Mouse (Mus musculus) embryonic facial prominence, embryonic 15.5 days (tissue): ENCODE data around the gene Ap5b1. TPM values are rescaled to one million over a fixed set of nuclear protein-coding genes. Genes with fewer than 3 reads are reported as not detected.

Experiments
- ATAC-seq: fragments of 200-750 bp; cut with Nextera tagmentation; 2 replicates; pipeline ENCODE4 v1.8.0; 2017; ENCODE audit warnings: low read depth, moderate TSS enrichment; ENCODE audit not compliant: insufficient number of reproducible peaks, low FRiP score, low TSS enrichment
- H3K27ac ChIP-seq: fragments of 300-500 bp; sonication (generic); replicated peaks from 2 replicates; pipeline ENCODE4 v1.5.1; 2015; ENCODE audit warnings: mild to moderate bottlenecking, inconsistent platforms
- H3K27me3 ChIP-seq: fragments of 300-500 bp; sonication (generic); 2 replicates; pipeline ENCODE4 v1.6.1; 2015; ENCODE audit warnings: inconsistent platforms
- H3K36me3 ChIP-seq: fragments of 300-500 bp; sonication (generic); 2 replicates; pipeline ENCODE4 v1.6.1; 2015; ENCODE audit warnings: mild to moderate bottlenecking, inconsistent platforms
- H3K4me1 ChIP-seq: fragments of 300-500 bp; sonication (generic); 2 replicates; pipeline ENCODE4 v1.6.1; 2015; ENCODE audit warnings: inconsistent platforms
- H3K4me2 ChIP-seq: fragments of 300-500 bp; sonication (generic); replicated peaks from 2 replicates; pipeline ENCODE4 v1.6.1; 2015; ENCODE audit warnings: mild to moderate bottlenecking, inconsistent platforms
- H3K4me3 ChIP-seq: fragments of 300-500 bp; sonication (generic); replicated peaks from 2 replicates; pipeline ENCODE4 v1.5.1; 2015; ENCODE audit warnings: mild to moderate bottlenecking, inconsistent platforms
- H3K9ac ChIP-seq: fragments of 300-500 bp; sonication (generic); 2 replicates; pipeline ENCODE4 v1.6.1; 2015; ENCODE audit warnings: inconsistent platforms
- H3K9me3 ChIP-seq: fragments of 300-500 bp; sonication (generic); replicated peaks from 2 replicates; pipeline ENCODE4 v1.6.1; 2016; ENCODE audit warnings: inconsistent platforms
- WGBS: fragments of 180-500 bp; shearing (Covaris S2); methylation state at CpG from one replicate; pipeline ENCODE4 v1.1.7; 2015; 5-methylcytosine and 5-hydroxymethylcytosine counted together
- polyA plus RNA-seq: library from polyadenylated mRNA; unstranded; fragments of >200 nt; fragmentation: Nextera tagmentation; extraction: Ambion mirVana; gene quantifications from 2 replicates; pipeline ENCODE4 v1.2.1, GENCODE M21; 2015

Ap5b1 gene
- polyA plus RNA-seq, 1 experiment from 2014 or later, result 5.7 TPM

DNA sequence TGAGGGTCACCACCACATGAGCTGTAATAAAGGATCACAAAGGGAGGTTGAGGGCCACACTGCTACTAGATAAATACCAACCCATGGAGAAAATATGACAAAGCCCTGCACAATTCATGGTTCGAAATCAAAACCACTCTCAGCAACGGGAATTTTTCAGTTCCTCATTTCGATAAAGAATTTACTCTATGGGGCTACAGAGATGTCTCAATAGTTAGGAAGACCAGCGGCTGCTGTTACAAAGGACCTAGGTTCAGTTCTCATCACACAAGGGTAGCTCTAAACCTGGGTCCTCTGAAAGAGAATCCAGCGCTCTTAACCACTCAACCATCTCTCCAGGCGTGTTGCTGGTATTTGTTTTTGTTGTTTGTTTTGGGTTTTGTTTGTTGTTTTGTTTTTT lies 24.1 kb downstream of the Ap5b1 start:
- H3K4me2 ChIP-seq, result no peak overlapping the region
- H3K27ac ChIP-seq, result no peak overlapping the region
- H3K4me1 ChIP-seq, result no peaks in the 10 kb centered on the region
- H3K9ac ChIP-seq, result no peak overlapping the region
- no peak overlapping the region for H3K4me3 ChIP-seq
- H3K9me3 ChIP-seq, result no peaks in the 10 kb centered on the region
- ATAC-seq, result no peak
- no peaks in the 10 kb centered on the region for H3K27me3 ChIP-seq
- WGBS, result 86% methylated on average over 6 of the region's 6 CpGs
- no peaks in the 10 kb centered on the region for H3K36me3 ChIP-seq

DNA sequence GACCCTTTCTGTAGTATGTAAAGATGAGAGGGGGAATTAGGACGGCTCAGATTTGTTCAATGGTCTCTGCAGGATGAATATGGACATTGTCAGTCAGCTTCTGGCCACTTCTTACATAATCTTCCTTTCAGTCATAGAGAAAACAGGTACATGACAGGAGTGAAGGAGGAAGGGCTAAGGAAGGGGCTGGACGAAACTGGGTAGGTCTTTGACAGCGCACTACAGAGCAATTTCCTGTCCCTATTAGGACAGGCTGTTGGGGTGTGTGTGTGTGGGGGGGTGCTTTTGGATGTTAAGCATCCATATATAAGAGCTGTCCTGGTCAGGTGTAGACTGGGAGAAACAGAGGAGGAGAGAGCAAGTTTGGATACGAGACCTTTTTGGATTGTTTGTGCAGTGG lies 31.4 kb downstream of the Ap5b1 start:
- H3K36me3 ChIP-seq, result peaks cover 12% of the 10 kb centered on the region
- H3K4me3 ChIP-seq, result no peak overlapping the region
- H3K27ac ChIP-seq, result no peak overlapping the region
- H3K4me1 ChIP-seq, result peaks cover 25% of the 10 kb centered on the region
- H3K9ac ChIP-seq, result no peak overlapping the region
- no peak overlapping the region for H3K4me2 ChIP-seq
- H3K27me3 ChIP-seq, result no peaks in the 10 kb centered on the region
- no peaks in the 10 kb centered on the region for H3K9me3 ChIP-seq
- no peak for ATAC-seq
- 81% methylated on average over 4 of the region's 4 CpGs for WGBS

DNA sequence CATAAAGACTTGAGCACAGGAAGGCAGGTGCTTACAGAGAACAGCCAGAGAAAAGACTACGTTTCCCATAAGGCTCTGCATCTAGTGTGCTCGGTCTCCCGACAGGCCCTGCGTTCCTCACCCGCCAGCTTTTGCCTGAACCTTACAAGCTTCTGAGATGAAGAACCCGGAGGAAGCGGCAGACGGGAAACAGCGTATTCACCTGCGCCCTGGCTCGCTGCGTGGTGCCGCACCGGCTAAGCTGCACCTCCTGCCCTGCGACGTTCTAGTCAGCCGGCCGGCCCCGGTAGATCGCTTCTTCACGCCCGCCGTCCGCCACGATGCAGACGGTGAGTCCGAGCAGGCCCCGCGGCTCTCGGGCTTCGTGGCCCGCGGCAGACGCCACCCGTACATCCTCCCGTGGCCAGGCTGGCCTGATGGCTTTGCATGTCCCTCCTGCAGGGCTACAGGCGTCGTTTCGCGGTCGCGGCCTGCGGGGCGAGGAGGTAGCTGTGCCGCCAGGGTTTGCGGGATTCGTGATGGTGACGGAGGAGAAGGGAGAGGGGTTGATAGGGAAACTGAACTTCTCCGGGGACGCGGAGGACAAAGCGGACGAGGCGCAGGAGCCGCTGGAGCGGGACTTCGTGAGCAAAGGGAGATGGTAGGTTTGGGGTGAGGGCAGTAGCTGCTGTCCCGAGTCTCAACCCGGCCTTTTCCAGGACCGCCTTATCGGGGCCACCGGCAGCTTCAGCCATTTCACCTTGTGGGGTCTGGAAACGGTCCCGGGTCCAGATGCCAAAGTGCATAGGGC lies 34.1 kb downstream of the Ap5b1 start, which contains the start of gene Rnaseh2c:
TSS of gene Rnaseh2c (plus strand) at position 122 of the 790 bp plus-strand sequence.
- Histone ChIP-seq H3K9me3 (no peaks in the 10 kb centered on the region), H3K4me2 (peak within 1 kb of the TSS; percentile 88), H3K4me3 (peak within 1 kb of the TSS; percentile 92), H3K4me1 (peaks cover 25% of the 10 kb centered on the region), H3K36me3 (peaks cover 39% of the 10 kb centered on the region), H3K9ac (peak within 1 kb of the TSS; percentile 91), H3K27ac (peak within 1 kb of the TSS; percentile 85), H3K27me3 (no peaks in the 10 kb centered on the region)
- peak; percentile 82 for ATAC-seq
- WGBS, result under 1% methylated on average over 64 of the region's 64 CpGs

DNA sequence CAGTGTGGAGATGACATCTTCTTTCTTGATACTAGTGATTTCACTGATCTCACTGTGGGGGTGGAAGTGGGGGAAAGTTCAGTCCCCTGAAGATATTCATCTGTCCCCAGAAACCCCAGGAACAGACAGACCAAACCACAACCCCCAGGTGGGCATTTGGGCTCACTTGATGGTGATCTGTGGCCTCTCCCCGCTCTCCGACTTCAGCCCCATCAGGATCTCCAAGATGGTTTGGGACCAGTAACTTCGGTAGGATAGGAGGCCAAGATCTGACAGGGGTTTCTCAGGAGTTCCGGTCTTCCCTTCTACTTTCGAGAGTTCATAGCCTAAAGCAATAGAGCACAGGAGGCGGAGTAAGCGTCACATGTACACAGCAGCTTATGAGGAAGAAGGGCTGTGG lies 35.8 kb downstream of the Ap5b1 start:
- WGBS, result 69% methylated on average over 7 of the region's 7 CpGs
- Histone ChIP-seq H3K9ac (no peak overlapping the region), H3K4me1 (peaks cover 38% of the 10 kb centered on the region), H3K27ac (no peak overlapping the region), H3K4me2 (no peak overlapping the region), H3K9me3 (no peaks in the 10 kb centered on the region), H3K36me3 (peaks cover 55% of the 10 kb centered on the region), H3K27me3 (no peaks in the 10 kb centered on the region), H3K4me3 (no peak overlapping the region)
- no peak for ATAC-seq

DNA sequence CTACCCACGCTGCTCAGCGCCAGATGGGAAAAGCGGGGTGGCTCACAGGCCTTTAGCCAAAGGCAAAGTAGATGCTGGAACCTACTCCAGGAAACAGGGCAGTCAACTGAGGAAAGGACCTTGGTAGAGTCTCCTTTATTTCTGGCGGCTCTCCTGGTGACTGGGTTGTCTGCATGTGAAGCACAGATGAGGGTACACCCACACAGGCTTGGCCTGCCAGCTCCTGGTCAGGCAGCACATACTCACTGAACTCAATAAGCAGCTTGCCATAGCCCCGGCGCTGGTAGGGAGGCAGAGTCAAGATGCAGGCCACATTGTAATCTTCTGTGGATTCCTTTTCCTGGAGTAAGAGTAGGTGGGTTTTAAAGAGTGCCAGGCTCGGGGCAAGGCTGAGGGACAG lies 37.3 kb downstream of the Ap5b1 start:
- Histone ChIP-seq H3K4me2 (no peak overlapping the region), H3K4me1 (peaks cover 45% of the 10 kb centered on the region), H3K4me3 (no peak overlapping the region), H3K9ac (no peak overlapping the region), H3K36me3 (peaks cover 56% of the 10 kb centered on the region), H3K9me3 (no peaks in the 10 kb centered on the region), H3K27me3 (no peaks in the 10 kb centered on the region), H3K27ac (no peak overlapping the region)
- no peak for ATAC-seq
- 87% methylated on average over 7 of the region's 7 CpGs for WGBS

DNA sequence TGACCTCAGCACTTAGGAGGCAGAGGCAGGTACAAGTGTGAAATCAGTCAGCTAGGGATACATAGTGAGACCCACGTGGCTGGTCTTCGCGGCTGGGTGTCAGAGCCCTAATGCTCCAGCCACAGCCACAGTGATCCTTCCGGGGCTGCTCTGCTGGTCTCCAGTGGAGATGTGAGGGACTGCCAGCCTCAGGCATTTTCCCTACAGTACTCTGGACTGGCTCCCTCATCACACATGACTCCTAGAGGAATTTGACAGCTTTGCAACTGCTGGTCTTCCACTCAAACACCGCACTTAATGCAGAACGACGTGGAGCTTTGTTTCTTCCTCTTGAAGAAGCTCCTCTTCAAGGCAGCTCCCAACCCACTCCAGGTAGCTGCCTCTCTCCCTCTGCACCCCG lies 38.4 kb downstream of the Ap5b1 start:
- WGBS, result 85% methylated on average over 8 of the region's 8 CpGs
- Histone ChIP-seq H3K4me2 (no peak overlapping the region), H3K27ac (no peak overlapping the region), H3K4me3 (no peak overlapping the region), H3K36me3 (peaks cover 56% of the 10 kb centered on the region), H3K9ac (no peak overlapping the region), H3K9me3 (no peaks in the 10 kb centered on the region), H3K27me3 (no peaks in the 10 kb centered on the region), H3K4me1 (peaks cover 50% of the 10 kb centered on the region)
- ATAC-seq, result no peak

DNA sequence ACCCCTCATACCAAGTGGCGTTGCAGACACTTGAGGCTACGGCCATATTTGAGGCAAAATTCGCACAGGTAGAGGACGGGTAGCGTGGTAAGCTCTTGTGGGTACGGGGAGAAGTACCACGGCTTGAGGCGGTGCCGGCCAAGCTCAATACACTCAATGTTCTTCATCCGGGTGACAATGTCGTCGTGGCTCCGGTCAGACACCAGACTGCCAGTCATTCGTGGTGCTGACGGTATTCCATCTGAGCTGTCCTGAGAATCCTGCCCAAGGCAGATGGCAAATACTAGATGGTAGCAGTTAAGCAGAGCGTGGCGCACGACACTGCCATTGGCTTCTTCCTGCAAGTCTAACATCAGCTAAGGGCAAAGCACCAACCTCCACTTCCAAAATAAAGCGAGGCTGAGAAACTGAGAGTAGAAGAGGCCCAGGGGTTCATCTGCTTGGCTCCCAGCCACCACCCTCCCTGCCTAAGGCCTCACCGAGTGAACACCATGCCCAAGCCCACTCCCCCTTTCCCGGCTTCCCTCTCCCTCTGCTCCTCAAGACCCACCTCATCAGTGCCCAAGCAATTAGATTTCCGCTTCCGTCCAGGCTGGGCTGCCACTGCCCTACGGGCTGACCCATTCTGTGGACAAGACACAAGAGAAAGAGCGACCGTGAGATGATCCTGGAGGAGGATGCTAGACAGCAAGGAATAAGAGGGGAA lies 40.0 kb downstream of the Ap5b1 start:
- no peak overlapping the region for H3K4me3 ChIP-seq
- WGBS, result 93% methylated on average over 26 of the region's 26 CpGs

DNA sequence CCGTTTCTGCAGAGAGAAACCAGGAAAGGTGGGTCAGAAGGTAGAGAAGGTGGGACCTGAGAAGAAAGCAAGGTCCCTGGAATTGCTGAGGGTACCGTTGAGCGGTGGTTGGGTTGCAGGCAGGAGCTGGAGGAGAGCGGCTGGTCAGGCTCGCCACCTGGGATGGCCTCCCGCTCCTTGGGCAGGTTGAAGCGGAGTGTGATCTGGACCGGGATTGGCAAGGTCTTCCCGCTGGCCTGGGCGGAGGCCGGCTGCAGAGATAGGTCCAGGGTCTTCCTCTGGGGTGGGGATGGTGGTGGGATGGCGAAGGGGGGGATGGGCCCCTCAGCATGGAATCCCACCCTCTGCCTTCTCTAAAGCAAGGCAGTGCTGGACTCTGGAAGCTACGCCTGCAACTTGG lies 40.9 kb downstream of the Ap5b1 start:
- Histone ChIP-seq H3K4me2 (peak overlapping the region; percentile 63), H3K27me3 (no peaks in the 10 kb centered on the region), H3K4me1 (peaks cover 31% of the 10 kb centered on the region), H3K27ac (0 out of 2 replicates have a peak overlapping the region, but pooled peaks have one; percentile 99), H3K9me3 (no peaks in the 10 kb centered on the region), H3K4me3 (peak overlapping the region; percentile 81), H3K9ac (peak overlapping the region; percentile 86; the same call in 1 of the 2 replicates), H3K36me3 (peaks cover 48% of the 10 kb centered on the region)
- 95% methylated on average over 13 of the region's 13 CpGs for WGBS
- ATAC-seq, result no peak

More for the DNA sequence above, 40.0 kb downstream of the Ap5b1 start:
- Histone ChIP-seq H3K36me3 (peaks cover 56% of the 10 kb centered on the region), H3K4me2 (no peak overlapping the region), H3K4me1 (peaks cover 39% of the 10 kb centered on the region), H3K9ac (no peak overlapping the region), H3K9me3 (no peaks in the 10 kb centered on the region), H3K27me3 (no peaks in the 10 kb centered on the region), H3K27ac (no peak overlapping the region)
- no peak for ATAC-seq

DNA sequence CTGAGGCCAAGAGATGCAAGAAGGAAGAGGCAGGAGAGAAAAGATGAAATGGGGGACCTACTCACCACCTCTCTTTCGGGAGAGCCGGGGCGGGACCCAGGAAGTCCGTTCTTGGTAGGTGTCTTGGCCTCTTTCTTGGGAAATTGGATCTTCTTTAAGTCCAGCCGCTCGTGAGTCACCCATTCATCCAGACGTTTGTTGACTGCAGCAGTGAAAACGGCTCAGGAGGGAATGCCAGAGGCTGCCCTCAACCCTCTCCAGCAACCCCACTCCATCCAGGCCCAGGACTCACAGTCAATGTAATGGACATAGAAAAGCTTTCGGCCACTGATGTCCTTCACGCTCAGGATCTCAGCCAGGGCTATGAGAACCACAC lies 41.3 kb downstream of the Ap5b1 start:
- Histone ChIP-seq H3K9ac (peak overlapping the region; percentile 86), H3K27ac (peak overlapping the region; percentile 99), H3K27me3 (no peaks in the 10 kb centered on the region), H3K4me3 (peak overlapping the region; percentile 81), H3K9me3 (no peaks in the 10 kb centered on the region), H3K4me2 (peak overlapping the region; percentile 63), H3K36me3 (peaks cover 44% of the 10 kb centered on the region), H3K4me1 (peaks cover 26% of the 10 kb centered on the region)
- ATAC-seq, result no peak
- WGBS, result 54% methylated on average over 10 of the region's 10 CpGs

DNA sequence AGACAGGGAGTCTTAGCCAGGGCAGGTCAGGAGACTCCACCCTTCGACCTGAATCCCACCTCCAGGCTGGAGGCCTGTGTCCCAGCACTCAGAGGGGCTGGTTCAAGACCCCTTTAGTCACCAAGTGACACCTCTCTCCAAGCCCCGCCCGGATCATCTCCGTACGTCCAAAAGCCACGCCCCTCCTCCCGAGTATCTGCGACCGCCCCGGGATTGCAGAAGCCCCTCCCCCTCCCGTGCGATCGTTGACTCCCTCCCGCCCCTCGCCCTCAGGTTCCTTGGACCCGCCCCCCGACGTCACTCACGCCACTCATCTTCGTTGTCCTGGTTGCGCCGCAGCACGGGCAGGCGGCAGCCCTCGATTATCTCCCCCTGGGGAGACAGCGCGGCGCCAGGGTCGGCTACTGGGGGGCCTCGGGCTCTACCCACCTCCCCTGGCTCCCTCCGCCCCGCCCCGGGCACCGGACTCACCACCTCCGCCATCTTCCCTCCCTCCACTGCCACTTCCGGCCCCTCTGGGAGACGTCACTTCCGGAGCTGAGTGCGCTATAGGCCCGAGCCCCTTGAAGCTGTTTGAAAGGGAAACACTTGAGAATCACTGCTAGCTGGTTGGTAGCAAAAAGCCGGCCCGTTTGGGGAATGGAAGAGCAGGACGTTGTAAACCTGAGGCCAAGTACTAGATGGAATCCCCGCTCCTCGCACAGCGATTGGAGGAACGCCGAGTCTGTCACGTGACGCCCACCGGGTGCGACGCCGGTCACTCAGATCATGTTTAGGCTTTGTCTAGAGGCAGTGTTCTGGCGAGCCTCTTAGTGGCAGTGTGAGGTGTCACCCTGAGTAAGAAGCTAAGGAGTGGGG lies 42.0 kb downstream of the Ap5b1 start, which contains the start of gene Kat5:
TSS of gene Kat5 (minus strand) at position 691 of the 858 bp plus-strand sequence.
- ATAC-seq, result peak; percentile 91
- Histone ChIP-seq H3K9ac (peak within 1 kb of the TSS; percentile 86), H3K36me3 (peaks cover 38% of the 10 kb centered on the region), H3K4me3 (peak within 1 kb of the TSS; percentile 81), H3K4me2 (peak within 1 kb of the TSS; percentile 63), H3K4me1 (peaks cover 25% of the 10 kb centered on the region), H3K27me3 (no peaks in the 10 kb centered on the region), H3K9me3 (no peaks in the 10 kb centered on the region), H3K27ac (peak within 1 kb of the TSS; percentile 99)
- under 1% methylated on average over 55 of the region's 55 CpGs for WGBS

DNA sequence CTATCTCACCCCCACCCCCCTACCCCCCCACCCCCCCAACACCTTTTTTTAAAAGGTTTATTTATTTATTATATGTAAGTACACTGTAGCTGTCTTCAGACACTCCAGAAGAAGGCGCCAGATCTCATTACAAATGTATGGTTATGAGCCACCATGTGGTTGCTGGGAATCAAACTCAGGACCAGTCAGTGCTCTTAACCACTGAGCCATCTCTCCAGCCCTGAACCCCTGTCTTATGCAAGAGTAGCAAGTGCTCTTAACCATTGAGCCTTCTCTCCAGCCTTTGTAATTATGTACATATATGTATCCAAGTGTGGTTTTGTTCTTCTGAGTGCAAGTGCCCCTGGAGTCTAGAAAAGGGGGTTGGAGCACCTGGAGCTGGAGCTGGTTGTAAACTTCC lies 44.1 kb downstream of the Ap5b1 start:
- no peak for ATAC-seq
- Histone ChIP-seq H3K9ac (no peak overlapping the region), H3K27me3 (no peaks in the 10 kb centered on the region), H3K36me3 (peaks cover 17% of the 10 kb centered on the region), H3K4me2 (no peak overlapping the region), H3K4me1 (peaks cover 25% of the 10 kb centered on the region), H3K4me3 (no peak overlapping the region), H3K9me3 (no peaks in the 10 kb centered on the region), H3K27ac (no peak overlapping the region)
- 70% methylated on average over 1 of the region's 1 CpGs for WGBS
